Mouse (Mus musculus): ENCODE measurements around the gene Zc3h6. TPM values are rescaled to one million over a fixed set of nuclear protein-coding genes. Genes with fewer than 3 reads are reported as not detected.

Gene Zc3h6
- 0.98 and 1.9 TPM in 2 replicates for total RNA-seq (2012; rRNA removed)

DNA sequence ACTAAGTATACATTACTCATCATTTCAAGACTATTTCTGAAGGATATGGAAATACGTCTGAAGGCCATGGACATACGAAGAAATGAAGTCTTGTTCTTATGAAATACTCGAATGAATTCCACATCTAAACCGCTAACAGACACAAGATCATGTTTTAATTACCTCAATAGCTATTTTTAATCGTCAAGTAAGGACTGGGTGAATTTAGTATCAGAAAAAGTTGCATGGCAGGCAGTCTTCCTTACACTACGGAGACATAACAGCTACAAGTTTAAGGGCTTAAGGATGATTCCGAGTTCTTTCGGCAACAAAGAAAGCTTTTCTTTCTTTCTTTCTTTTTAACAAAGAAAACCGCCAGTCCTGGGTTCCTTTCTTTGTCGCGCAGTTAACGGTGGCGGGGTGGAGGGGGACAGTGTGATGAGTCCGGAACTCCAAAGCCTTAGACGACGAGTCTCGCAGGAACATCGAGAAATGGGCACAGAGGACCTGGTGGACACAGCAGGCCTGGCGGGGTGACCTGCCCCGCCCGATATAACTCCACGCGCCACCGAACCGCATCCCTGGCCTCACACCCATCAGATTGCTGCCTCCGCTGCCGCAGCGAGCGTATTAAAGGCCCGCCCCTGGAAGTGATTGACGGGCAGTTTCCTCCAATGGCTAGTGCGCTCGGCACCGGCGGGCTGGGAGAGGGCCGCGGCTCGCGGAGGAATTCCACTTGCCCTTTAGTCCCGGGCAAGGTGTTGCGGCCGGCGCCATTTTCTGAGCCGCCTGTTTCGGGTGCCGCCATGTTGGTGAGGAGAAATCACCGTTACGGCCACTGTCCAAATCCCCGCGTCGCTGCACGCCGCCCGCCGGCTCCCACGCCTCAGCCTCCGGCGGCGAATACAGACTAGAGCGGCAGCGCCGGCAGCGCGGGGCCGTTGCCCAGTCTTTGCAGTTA, at the start of gene Zc3h6:
TSS of gene Zc3h6 (plus strand) at position 762 of the 940 bp plus-strand sequence.
- DNase-seq (ENCODE audit: low read depth, low spot score) = peak; percentile 93
- in situ Hi-C loops (cut with MboI; ENCODE audit: low sequenced_read_pairs in 2 of 2, unreplicated experiment in 2 of 2) = no loop called here
- peak within 1 kb of the TSS; percentile 87 to 99 for H3K4me3 ChIP-seq (ENCODE audit: insufficient read depth in 1 of 2, low read depth in 1 of 2, low read length in 2 of 2, poor library complexity in 1 of 2, severe bottlenecking in 1 of 2)
- TF ChIP-seq MAFK (IDR thresholded peaks at IDR 0.05; ENCODE audit: insufficient read depth, low read depth, low read length) = no peak
- TF ChIP-seq CHD2 (IDR thresholded peaks at IDR 0.05; ENCODE audit: low read depth, low read length) = peak; percentile 82
- no peak for TF ChIP-seq HCFC1 (IDR thresholded peaks at IDR 0.05; ENCODE audit: borderline replicate concordance, insufficient read depth, low read length)
- no peaks in the 10 kb centered on the region for H3K9me3 ChIP-seq (ENCODE audit: control insufficient read depth, insufficient read depth, low read depth, low read length)
- peaks cover 2 to 13% of the 10 kb centered on the region in 2 experiments; a peak in 3 of 4 replicates for H3K4me1 ChIP-seq (ENCODE audit: control insufficient read depth in 2 of 2, insufficient read depth in 2 of 2, low read length in 2 of 2, poor library complexity in 1 of 2)
- H3K36me3 ChIP-seq (ENCODE audit: control insufficient read depth, insufficient read depth, low read length, poor library complexity, severe bottlenecking) = no peaks in the 10 kb centered on the region
- peak within 1 kb of the TSS; percentile 96 for H3K27ac ChIP-seq (ENCODE audit: insufficient read depth, low read depth, low read length, poor library complexity, severe bottlenecking)
- H3K9ac ChIP-seq (ENCODE audit: insufficient read depth, low read depth, low read length, poor library complexity, severe bottlenecking) = peak within 1 kb of the TSS; percentile 99

GRCm38 (mm10) chr2:128924799-128925198, 42.4 kb upstream of the Zc3h6 start:
- no peaks in the 10 kb centered on the region for H3K9me3 ChIP-seq (ENCODE audit: control insufficient read depth, insufficient read depth, low read depth, low read length)
- TF ChIP-seq CHD2 (IDR thresholded peaks at IDR 0.05; ENCODE audit: low read depth, low read length) = no peak
- no peak for TF ChIP-seq ZC3H11A (IDR thresholded peaks at IDR 0.05; ENCODE audit: borderline replicate concordance, low read depth, low read length)
- no peak for TF ChIP-seq HCFC1 (IDR thresholded peaks at IDR 0.05; ENCODE audit: borderline replicate concordance, insufficient read depth, low read length)
- no peak for TF ChIP-seq MAFK (IDR thresholded peaks at IDR 0.05; ENCODE audit: insufficient read depth, low read depth, low read length)
- TF ChIP-seq ZNF384 (IDR thresholded peaks at IDR 0.05; ENCODE audit: low read depth, low read length) = no peak
- H3K4me3 ChIP-seq (ENCODE audit: insufficient read depth in 1 of 2, low read depth in 1 of 2, low read length in 2 of 2, poor library complexity in 1 of 2, severe bottlenecking in 1 of 2) = no peak overlapping the region
- DNase-seq (ENCODE audit: low read depth, low spot score) = no peak
- no peak overlapping the region for H3K9ac ChIP-seq (ENCODE audit: insufficient read depth, low read depth, low read length, poor library complexity, severe bottlenecking)
- in situ Hi-C loops (cut with MboI; ENCODE audit: low sequenced_read_pairs in 2 of 2, unreplicated experiment in 2 of 2) = no loop called here
- H3K36me3 ChIP-seq (ENCODE audit: control insufficient read depth, insufficient read depth, low read length, poor library complexity, severe bottlenecking) = peaks cover 6% of the 10 kb centered on the region; the same call in 1 of the 2 replicates
- no peak overlapping the region for H3K27ac ChIP-seq (ENCODE audit: insufficient read depth, low read depth, low read length, poor library complexity, severe bottlenecking)
- no peaks in the 10 kb centered on the region for H3K4me1 ChIP-seq (ENCODE audit: control insufficient read depth in 2 of 2, insufficient read depth in 2 of 2, low read length in 2 of 2, poor library complexity in 1 of 2)

DNA sequence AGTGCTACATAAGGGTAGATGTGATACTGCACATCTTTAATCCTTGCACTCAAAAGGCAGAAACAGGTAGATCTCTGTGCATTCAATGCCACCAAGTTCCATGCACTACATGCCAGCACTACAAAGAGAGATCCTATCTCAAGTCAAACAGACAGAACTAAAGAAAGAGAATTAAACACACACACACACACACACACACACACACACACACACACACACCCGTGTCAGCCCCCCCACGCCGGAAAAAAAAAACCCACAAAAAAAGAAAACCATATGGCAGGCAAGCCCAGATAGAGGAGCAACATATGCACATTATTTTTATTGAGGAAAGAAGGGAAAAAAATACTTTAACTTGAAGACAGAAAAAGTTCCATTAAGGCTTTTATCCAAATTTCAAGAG, 38.8 kb upstream of the Zc3h6 start:
- H3K9ac ChIP-seq (ENCODE audit: insufficient read depth, low read depth, low read length, poor library complexity, severe bottlenecking) = no peak overlapping the region
- no peak overlapping the region for H3K4me3 ChIP-seq (ENCODE audit: insufficient read depth in 1 of 2, low read depth in 1 of 2, low read length in 2 of 2, poor library complexity in 1 of 2, severe bottlenecking in 1 of 2)
- DNase-seq (ENCODE audit: low read depth, low spot score) = no peak
- in situ Hi-C loops (cut with MboI; ENCODE audit: low sequenced_read_pairs in 2 of 2, unreplicated experiment in 2 of 2) = no loop called here
- peaks cover 6% of the 10 kb centered on the region; the same call in 1 of the 2 replicates for H3K36me3 ChIP-seq (ENCODE audit: control insufficient read depth, insufficient read depth, low read length, poor library complexity, severe bottlenecking)
- TF ChIP-seq ZNF384 (IDR thresholded peaks at IDR 0.05; ENCODE audit: low read depth, low read length) (no peak), ZC3H11A (IDR thresholded peaks at IDR 0.05; ENCODE audit: borderline replicate concordance, low read depth, low read length) (no peak), CHD2 (IDR thresholded peaks at IDR 0.05; ENCODE audit: low read depth, low read length) (no peak), MAFK (IDR thresholded peaks at IDR 0.05; ENCODE audit: insufficient read depth, low read depth, low read length) (no peak), HCFC1 (IDR thresholded peaks at IDR 0.05; ENCODE audit: borderline replicate concordance, insufficient read depth, low read length) (no peak)
- no peaks in the 10 kb centered on the region for H3K9me3 ChIP-seq (ENCODE audit: control insufficient read depth, insufficient read depth, low read depth, low read length)
- H3K27ac ChIP-seq (ENCODE audit: insufficient read depth, low read depth, low read length, poor library complexity, severe bottlenecking) = no peak overlapping the region
- no peaks in the 10 kb centered on the region; a peak in 1 of 4 replicates for H3K4me1 ChIP-seq (ENCODE audit: control insufficient read depth in 2 of 2, insufficient read depth in 2 of 2, low read length in 2 of 2, poor library complexity in 1 of 2)

DNA sequence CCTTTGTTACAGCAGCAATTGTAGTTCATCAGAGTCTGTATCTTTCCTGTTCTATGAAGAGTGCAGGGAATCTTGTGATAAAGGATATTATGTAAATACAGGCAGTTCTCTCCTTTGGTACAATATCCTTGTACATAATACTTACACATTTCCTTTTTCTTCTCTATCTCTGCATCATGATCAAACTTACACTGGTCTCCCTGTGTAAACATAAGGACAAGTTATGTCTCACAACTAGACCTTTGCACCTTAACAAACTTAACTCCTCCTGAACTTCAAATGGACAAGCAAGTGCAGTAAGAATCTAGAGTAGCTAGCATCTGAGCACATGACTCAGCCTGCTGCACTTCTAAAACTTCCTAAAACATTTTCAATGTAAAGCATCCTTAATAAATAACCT, 36.5 kb upstream of the Zc3h6 start:
- H3K4me3 ChIP-seq (ENCODE audit: insufficient read depth in 1 of 2, low read depth in 1 of 2, low read length in 2 of 2, poor library complexity in 1 of 2, severe bottlenecking in 1 of 2) = no peak overlapping the region
- in situ Hi-C loops (cut with MboI; ENCODE audit: low sequenced_read_pairs in 2 of 2, unreplicated experiment in 2 of 2) = no loop called here
- H3K9ac ChIP-seq (ENCODE audit: insufficient read depth, low read depth, low read length, poor library complexity, severe bottlenecking) = no peak overlapping the region
- no peaks in the 10 kb centered on the region for H3K9me3 ChIP-seq (ENCODE audit: control insufficient read depth, insufficient read depth, low read depth, low read length)
- no peak overlapping the region for H3K27ac ChIP-seq (ENCODE audit: insufficient read depth, low read depth, low read length, poor library complexity, severe bottlenecking)
- peaks cover 10% of the 10 kb centered on the region for H3K36me3 ChIP-seq (ENCODE audit: control insufficient read depth, insufficient read depth, low read length, poor library complexity, severe bottlenecking)
- TF ChIP-seq HCFC1 (IDR thresholded peaks at IDR 0.05; ENCODE audit: borderline replicate concordance, insufficient read depth, low read length) (no peak), ZC3H11A (IDR thresholded peaks at IDR 0.05; ENCODE audit: borderline replicate concordance, low read depth, low read length) (no peak), CHD2 (IDR thresholded peaks at IDR 0.05; ENCODE audit: low read depth, low read length) (no peak), MAFK (IDR thresholded peaks at IDR 0.05; ENCODE audit: insufficient read depth, low read depth, low read length) (no peak), ZNF384 (IDR thresholded peaks at IDR 0.05; ENCODE audit: low read depth, low read length) (no peak)
- no peak for DNase-seq (ENCODE audit: low read depth, low spot score)
- no peaks in the 10 kb centered on the region; a peak in 1 of 4 replicates for H3K4me1 ChIP-seq (ENCODE audit: control insufficient read depth in 2 of 2, insufficient read depth in 2 of 2, low read length in 2 of 2, poor library complexity in 1 of 2)
